Mouse (Mus musculus): ENCODE measurements around the gene Taf4.

Gene Taf4

DNA sequence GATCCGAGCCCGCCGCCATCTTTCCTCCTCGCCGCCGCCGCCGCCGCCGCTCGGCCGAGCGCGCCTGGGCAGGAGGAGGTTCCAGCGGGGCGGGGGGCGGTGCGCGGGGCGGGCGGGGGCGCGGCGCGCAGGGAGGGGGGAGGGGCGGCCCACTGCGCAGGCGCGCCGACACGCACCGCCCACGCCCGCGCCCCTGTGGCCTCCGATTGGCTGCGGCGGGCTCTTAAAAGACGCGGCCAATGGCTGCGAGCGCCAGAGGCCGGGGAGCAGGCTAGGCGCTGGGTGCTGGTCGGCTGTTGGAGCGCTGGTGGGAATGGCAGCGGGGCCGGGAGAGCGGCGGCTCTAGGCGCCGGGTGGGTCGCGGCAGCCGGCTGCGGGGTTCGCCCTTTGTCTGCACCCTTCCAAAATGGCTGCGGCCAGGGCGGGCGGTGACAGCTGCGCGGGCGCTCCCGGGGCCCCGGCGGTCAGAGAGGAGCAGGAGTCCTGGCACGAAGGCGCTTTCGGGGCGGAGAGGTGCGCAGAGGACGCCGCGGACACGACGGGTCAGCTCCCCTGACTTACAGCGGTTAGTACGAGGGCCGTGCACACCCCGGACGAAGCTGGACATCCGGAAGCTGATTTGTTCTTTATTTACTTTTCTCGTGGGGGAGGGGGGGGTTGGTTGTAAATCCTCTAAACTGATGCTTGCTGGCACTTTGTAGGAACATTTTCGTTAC, at the start of gene Taf4:
Gene Taf4, minus strand, starts transcription at position 19 of the 716 bp plus-strand sequence.
- DNase-seq (ENCODE audit: low spot score in 2 of 2): peak; percentile 85 to 86

DNA sequence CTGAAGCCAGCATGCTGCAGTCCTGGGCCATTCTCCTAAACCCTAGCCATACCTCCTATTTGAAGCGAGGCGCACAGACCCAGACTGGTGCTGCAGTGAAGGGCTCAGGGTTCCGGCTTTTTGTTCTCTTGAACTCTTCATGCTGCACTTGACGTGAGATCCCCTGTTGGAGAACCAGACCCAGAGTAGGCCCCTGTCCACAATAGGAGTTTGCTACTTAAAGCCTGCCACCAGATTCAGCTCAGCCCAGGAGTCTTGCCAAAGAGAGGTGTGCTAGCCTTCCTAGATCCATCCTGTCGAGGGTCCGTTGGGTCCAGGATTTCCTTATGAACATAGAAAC, 49.4 kb upstream of the Taf4 start:
- DNase-seq (ENCODE audit: low spot score in 2 of 2): no peak

DNA sequence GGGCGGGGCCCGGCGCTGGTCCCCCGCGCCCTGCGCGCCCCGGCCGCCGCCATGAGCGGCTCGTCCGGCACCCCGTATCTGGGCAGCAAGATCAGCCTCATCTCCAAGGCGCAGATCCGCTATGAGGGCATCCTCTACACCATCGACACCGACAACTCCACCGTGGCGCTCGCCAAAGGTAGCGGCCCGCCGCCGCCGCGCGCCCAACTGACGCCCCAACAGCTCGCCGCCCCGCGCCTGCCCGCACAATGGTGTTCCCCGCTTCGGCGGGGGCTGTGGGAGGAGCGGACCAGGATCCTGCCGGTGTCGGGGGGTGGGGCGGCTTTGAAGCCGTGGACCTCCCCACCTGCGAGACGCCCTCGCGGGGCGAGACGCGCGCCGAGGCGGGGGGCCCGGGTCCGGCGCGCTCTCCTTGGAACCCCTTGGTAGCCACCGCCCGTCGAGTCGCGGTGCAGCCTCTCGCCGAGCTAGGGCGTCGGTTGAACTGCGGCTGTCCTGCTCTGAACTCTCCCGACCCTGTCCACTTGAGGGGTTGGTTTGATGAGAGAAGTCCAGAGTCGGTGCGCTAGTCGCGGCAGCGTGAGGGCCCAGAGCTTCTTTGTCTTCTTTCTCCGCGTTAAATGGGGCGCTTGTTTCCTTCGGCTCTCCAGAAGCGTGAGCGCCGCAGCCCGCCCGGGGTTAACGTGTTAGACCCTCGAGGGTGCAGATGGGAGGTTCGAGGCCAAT, 48.9 kb upstream of the Taf4 start:
- DNase-seq (ENCODE audit: low spot score in 2 of 2): peak in 1 of 2 experiments; percentile 25

DNA sequence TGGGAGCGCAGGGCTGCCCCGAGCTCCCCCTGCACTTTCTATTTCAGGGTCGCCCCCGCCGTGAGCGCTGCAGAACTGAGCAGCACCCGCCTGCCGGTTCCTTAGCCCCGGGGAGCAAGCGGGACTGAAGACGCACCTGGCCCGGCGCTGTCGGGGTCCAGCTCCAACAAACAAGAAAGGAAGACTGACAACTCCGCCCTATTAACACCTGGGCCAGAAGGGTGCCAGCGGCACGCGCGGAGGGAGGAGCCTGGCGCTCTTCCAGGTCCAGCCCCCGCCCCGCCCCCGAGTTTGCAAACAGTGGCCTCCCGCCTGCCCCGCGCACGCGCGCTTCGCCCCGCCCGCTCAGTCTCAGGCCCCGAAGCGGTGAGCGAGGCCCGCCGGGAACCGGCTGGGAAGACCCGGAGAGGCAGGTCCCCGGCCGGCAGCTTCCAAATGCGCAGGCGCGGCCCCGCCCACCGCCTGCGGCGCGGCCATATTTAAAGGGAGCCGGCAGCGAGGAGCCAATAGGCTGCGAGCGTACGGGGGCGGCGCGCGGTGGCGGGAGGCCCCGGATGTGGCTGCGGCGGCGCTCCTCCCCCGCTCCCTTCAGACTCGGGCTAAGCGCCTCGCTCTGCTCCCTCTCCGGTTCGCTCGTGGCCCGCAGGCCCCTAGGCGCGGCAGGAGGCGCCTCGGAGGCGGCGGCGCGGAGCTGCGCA, 48.1 kb upstream of the Taf4 start, which contains the start of gene Lsm14b:
Gene Lsm14b, plus strand, starts transcription at position 587 of the 698 bp plus-strand sequence.
- peak; percentile 97 to 99 for DNase-seq (ENCODE audit: low spot score in 2 of 2)

DNA sequence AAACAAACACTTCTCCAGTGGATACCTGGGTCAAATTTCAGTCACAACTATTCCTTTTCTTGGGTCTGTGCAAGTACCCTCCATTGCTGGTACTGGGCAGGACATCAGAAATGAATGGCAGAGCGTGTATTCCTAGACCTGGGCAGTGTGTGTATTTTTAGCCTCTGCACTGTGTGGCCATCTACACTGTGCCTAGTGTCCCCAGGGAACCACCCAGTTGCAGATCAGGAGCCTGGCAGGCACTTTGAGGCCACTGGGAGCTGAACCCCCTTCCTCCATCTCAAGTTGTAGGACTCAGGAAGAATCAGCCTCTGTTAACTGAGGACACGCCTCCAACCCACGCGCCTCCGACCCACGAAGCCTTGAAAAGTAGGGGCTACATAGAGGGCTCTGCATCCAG, 46.3 kb upstream of the Taf4 start:
- DNase-seq (ENCODE audit: low spot score in 2 of 2): no peak

DNA sequence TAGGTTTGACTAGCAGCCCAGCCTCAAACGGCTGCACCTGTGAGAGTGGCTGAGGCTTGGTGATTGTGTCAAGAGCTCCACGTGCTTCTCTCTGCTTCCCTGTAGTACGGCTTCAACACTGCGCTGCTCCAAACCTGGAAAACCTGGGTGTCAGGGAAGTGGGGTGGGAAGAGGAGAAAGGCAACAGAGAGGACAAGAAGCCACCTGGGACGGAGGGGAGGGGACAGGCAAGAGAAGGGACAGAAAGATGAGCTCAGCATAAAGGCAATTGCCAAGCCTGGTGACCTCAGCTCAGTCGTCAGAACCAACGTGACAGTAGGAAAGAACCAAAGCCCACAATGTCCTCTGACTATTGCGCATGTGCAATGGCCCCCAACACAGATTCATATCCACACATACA, 44.5 kb upstream of the Taf4 start:
- no peak for DNase-seq (ENCODE audit: low spot score in 2 of 2)

DNA sequence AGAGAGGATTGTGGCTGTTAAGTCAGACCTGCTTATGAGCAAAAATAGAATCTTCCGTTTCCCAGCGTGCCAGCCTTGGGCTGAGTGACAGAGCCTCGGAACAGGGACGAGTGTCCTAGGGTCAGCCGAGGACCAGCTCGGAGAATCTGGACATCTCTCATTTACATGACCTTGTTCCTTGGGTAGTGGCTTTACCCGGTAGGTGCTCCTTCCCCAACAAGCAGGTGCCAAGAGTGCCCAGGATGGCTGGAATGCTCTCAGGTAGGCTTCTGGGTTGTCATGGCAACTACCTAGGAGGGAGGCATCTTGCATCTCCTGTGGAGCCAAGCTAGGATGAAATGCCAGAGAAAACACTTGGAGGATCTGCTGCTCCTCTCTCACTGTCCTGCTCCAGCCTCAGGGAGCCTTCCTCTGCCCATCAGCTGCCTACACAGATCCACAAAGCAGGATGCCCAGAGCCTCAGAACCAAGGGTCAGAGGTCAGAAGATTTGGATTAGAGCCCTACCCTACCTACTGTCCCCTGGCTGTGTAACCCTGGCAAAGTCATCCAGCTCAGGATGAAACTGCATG, 43.7 kb upstream of the Taf4 start:
- DNase-seq (ENCODE audit: low spot score in 2 of 2): no peak

DNA sequence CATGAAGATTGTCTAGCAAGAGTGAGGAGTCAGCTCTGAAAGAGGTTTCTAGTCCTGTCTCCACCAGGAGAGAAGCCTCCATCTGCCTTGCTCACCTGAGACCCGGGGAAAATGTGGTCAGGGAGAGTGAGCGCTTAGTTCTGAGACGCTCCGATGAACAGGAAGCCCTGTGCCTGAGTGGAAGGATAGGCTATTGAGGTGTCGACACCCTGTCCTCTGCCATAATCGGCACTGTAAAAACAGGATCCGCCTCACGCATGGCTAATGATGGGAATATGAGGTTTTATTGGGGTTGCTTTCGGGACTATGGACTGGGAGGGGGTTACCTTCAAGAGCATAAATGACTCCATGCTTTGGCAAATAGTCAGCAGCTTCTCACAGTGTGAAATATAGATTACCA, 42.1 kb upstream of the Taf4 start:
- DNase-seq (ENCODE audit: low spot score in 2 of 2): no peak

DNA sequence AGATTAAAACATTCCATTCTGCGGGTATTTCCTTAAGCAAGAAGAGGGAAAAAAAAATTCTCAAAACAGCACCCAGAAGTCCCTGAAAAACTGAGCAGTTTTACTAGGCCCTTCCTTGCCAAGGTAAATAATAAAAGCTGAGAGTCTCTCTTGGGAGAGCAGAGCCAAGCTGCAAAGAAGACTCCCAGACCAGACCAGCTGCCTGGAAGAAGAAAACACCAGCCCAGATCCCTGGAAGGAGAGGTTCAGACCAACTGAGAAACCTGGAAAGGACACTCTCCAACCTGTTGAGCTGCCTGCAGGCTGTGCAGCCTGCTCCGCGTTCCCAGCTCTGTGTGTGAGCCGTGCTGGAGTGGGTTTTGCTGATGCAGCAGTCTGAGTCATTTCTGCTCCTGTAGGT, 41.2 kb upstream of the Taf4 start:
- DNase-seq (ENCODE audit: low spot score in 2 of 2): no peak

DNA sequence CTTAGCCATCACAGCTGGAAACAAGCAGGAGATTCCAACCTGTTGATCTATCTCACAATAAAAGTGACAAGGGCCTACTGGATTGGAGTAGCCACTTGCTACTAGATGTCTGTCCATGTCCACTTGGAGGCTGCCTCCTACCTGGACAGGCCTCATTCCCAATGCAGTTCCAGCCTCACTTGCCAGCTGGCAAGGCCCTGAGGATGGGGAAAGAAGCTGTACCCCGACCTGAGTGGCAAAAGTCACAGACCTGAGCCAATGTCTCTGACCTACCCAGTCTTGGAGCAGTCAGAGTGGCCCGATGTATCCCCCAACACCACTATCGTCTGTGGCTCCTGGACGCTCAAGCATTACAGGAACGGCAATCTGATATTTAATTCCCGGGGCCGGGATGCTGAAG, 37.2 kb upstream of the Taf4 start:
- no peak for DNase-seq (ENCODE audit: low spot score in 2 of 2)

DNA sequence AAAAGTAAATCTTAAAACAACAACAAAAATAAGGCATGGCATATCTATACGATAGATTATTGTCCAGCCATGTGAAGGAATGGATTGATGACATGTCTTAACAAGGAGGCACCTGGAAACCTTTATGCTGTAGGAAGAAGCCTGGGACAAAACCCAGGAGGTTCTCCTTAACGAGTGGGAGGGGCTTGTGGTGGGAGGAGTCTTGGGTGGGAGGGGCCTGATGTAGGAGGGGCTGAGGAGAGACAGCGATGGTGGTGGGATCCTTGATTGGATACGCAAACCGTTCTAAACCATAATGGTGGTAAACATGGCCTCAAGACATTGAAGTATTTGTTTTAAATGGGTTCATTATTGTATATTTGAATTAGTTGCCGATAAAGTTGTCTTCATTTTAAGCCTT, 34.9 kb upstream of the Taf4 start:
- DNase-seq (ENCODE audit: low spot score in 2 of 2): no peak

DNA sequence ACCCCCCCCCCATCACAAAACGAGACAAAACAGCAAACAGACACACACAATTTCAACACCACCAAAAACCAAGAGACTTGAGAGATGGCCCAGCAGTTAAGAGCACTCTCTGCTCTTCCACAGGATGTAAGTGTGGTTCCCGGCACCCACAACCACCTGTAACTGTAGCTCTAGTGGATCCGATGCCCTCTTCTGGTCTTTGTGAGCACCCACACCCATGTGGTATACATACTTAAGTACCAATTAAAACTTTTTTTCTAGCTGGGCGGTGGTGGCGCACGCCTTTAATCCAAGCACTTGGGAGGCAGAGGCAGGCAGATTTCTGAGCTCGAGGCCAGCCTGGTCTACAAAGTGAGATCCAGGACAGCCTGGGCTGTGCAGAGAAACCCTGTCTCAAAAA, 34.2 kb upstream of the Taf4 start:
- no peak for DNase-seq (ENCODE audit: low spot score in 2 of 2)

DNA sequence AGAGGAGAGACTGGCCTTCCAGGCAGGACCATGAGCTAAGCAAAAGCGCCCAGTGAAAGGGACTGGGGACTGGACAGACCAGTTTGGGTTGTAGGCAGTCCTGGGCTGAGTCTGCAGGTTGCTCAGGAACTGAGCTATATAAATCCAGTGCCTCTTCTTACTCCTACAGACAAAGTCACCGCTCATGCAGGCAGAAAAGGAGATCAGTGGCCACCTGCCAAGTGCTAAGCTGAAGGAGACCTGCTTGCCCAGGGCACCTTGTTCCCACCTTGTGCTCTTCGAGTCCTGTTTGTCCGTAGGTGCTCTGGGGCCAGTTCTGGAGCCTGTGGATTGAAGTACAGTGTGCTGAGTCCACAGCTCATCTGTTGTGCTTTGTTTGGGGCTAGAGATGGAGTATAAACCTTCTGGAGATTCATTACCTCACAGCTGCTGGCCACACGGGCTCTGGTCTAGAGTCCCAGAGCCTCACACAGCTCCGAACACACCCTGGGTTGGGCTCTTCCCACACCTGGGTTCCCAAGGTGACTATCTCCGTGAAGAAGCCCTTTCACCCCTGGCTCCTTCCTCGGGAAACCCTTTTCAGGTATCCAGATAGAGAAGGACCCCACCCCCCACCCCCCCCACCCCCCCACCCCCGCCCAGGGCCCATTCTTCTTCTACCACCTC, 30.0 kb upstream of the Taf4 start:
- DNase-seq (ENCODE audit: low spot score in 2 of 2): no peak

DNA sequence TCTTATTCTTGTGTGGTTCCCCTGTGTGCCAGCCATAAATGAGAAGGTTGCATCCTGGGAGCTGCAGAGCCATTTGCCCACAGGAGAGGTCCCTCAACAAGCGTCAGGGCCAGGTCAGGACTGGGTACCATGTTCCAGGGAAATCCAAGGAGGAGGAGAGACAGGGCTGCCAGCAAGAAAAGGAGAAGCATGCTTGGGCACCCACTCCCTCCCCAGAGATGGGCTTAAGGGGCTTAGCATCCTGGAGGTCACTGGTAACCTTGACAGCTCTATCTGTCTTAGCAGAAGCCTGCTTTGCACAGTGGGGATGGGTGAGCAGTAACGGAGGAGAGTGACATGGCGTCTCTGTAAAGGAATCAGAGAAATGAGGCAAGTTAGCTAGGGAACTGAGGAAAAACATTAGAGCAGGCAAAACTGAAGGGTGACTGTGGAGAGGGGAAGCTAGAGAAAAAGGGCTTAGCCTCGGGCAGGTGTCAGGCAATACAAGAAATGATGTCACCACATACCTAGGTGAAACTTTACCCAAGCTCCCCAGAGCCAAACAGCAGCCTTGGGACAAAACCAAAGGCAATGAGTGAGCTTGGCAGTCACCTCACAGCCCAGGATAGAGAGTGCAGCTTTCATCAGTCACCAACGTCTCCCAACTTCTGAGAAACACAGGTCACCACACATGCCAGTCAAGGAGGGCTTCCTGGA, 29.4 kb upstream of the Taf4 start:
- DNase-seq (ENCODE audit: low spot score in 2 of 2): no peak

DNA sequence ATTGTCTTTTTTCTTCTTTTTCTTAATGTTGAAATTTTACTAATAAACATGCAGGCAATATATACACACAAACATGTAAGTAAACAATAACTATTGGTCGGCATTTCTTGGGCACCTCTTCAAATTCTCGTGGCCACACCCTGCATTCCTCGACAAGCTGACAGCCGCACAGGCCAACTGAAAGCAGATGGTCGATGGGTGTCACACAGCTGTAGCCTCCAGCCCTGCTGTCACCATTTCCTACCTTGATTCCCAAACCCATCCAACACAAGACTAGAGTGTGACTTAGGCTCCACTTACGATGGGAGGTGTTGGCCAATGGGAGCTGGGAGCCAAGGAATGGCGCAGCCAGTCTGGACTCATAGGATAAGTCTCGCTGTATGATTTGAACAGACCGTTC, 25.2 kb upstream of the Taf4 start:
- no peak for DNase-seq (ENCODE audit: low spot score in 2 of 2)

DNA sequence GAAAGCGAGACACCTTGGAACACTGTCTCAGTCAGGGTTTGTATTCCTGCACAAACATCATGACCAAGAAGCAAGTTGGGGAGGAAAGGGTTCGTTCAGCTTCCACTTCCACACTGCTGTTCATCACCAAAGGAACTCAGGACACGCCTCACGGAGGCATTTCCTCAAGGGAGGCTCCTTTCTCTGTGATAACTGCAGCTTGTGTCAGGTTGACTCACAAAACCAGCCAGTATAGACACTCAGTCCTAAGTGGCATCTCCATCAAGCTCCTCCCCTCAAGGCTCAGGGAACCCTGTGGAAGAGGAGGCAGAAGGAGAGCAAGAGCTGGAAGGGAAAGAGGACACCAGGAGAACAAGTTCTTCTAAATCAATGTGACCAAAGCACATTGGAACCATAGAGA, 22.0 kb upstream of the Taf4 start:
- DNase-seq (ENCODE audit: low spot score in 2 of 2): no peak

DNA sequence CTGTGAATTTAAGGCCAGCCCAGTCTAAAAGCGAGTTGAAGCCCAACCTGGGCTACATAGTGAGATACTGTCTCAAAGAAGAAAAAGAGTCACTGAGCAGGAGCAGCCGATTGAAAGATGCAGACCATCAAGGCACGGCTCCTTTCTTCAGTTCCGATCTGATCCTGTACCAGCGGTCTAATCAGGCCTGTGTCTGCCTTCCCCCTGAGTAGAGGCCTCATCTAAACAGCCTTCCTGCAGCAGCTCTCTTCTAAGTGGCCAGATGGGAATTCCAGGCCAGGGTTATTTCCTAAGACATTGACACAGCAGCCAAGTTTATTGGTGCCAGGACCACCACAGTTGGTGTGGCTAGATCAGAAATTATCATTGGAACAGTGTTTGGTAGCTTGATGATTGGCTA, 16.6 kb upstream of the Taf4 start:
- no peak for DNase-seq (ENCODE audit: low spot score in 2 of 2)

DNA sequence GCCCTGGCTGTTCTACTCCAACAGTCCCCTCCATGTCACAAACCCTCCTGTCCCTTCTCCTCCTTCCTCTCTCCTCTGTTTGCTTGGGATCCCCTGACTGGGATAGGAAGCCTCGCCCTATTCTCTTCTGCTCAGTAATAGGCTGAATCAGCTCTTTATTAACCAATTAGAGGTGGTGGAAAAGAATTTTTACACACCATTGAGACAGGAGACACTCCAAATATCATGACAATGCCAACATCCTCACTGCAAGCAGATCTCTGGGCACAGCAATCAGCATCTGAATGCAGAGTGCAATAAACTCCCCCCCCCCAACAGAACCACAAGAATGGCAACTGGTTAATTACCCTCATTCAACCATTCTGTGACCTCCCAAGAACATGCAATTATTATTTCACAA, 12.7 kb upstream of the Taf4 start:
- no peak for DNase-seq (ENCODE audit: low spot score in 2 of 2)

DNA sequence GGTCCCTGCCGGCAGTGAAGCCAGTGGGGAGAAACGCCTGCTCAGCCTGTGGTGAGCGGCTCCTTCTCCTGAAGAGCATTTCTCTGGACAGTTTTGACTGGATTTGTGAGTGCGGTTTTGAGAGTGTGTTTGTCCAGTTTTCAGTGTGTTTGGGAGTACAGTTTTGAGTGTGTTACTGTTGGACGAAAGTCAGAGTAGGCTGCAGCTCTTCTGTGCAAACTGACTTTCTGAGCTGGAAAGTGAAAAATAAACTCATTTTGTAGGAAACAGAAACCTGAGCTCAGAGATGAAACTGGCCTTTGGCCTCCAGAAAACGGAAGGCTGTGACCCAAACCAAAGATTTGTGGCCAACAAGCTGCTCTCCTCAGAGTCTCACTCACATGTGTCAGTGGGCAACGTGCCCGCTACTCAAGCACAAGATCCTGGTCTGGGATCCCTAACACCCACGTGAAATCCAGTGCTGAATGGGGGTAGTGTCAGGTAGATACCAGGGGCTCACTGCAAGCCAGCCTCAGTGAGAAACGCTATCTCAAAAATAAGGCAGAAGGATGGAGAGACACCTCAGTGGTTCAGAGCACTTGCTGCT, 10.1 kb upstream of the Taf4 start:
- no peak for DNase-seq (ENCODE audit: low spot score in 2 of 2)

DNA sequence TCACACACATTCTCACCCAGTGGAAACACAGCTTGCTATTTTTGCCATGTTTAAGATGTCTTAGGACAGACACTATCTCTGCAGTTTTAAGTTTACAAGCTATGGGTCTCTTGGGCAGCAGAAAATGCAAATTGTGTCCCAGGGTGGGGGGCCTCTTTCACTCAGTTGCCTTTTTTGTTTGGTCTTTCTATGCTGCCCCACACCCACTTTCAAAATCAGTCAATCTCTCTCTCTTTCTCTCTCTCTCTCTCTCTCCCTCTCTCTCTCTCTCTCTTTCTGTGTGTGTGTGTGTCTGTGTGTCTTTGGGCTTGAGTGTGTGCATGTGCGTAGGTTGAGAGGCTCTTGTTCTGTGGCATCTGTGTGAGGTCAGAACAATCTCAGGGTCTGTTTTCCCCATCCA, 9.2 kb upstream of the Taf4 start:
- no peak for DNase-seq (ENCODE audit: low spot score in 2 of 2)

DNA sequence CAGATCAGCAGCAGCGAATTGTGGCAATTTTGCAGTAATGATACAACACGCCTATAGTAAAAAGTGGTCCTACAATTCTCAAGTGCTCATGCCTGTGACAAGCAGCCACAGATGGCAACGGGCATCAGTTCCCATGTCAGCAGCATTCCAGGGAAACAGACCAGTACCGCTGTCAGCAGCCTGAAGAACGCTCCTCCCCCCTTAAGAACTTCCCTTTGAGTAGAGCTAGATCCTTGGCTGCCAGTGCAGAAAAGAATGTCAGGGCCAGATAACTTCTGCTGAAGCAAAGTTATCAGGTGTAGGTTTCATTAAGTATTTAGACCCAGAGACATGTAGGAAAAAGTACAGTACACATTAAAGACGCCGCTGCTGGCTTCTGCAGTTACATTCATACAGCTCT, 8.4 kb upstream of the Taf4 start:
- DNase-seq (ENCODE audit: low spot score in 2 of 2): no peak

All from urinary bladder, postnatal 36 days (tissue).